In genomic region chr9:65829410-65829809, GRCm38 (mm10) we compare ENCODE assay signal across 8 mouse cellular contexts. TPM values are rescaled to one million over a fixed set of nuclear protein-coding genes. Genes with fewer than 3 reads are reported as not detected.
A peak's percentile ranks its signal among the peaks of the same experiment; 100 is the strongest.
DNase-seq lines count a peak whose midpoint lies in the region; ATAC-seq lines count a peak whose summit lies in the region.

No protein-coding gene starts in this region.

- WGBS in heart, embryonic 15.5 days = 72% methylated on average over 2 of the region's 2 CpGs

- 0 out of 2 replicates have a peak overlapping the region, but pooled peaks have one; percentile 100 for H3K27ac ChIP-seq in heart, embryonic 15.5 days

- no peaks in the 10 kb centered on the region for H3K9me3 ChIP-seq in heart, embryonic 15.5 days (replicated peaks)

- no peak for ATAC-seq in heart, embryonic 15.5 days (replicated peaks; ENCODE audit: insufficient number of reproducible peaks, insufficient read depth, low FRiP score, low read depth)
- ATAC-seq in erythroblast, adult 5-6 weeks (replicated peaks; ENCODE audit: low FRiP score, poor library complexity, severe bottlenecking) = no peak

- H3K4me2 ChIP-seq in heart, embryonic 15.5 days = no peak overlapping the region

- no peaks in the 10 kb centered on the region for H3K27me3 ChIP-seq in heart, embryonic 15.5 days

- no peak overlapping the region for H3K9ac ChIP-seq in heart, embryonic 15.5 days

- H3K36me3 ChIP-seq in heart, embryonic 15.5 days = no peaks in the 10 kb centered on the region; the same call in 1 of the 2 replicates

- peaks cover 44% of the 10 kb centered on the region for H3K4me1 ChIP-seq in heart, embryonic 15.5 days (replicated peaks)

- DNase-seq in adrenal gland, adult (ENCODE audit: inconsistent age in 2 of 2, low spot score in 1 of 2) = peak; percentile 57 to 77
- no peak for DNase-seq in adrenal gland, adult 8-10 months
- peak; percentile 68 for DNase-seq in testis, postnatal 10 days (ENCODE audit: low spot score)
- no peak for DNase-seq in testis, postnatal 14 days (ENCODE audit: low spot score)
- peak; percentile 76 for DNase-seq in lung, postnatal 10 days
- no peak for DNase-seq in ovary, postnatal 36 days (ENCODE audit: low spot score)

- H3K4me3 ChIP-seq in heart, embryonic 15.5 days = no peak overlapping the region

RNA-seq across cellular contexts. Expression of gene Zfp609, which starts 2.0 kb away (rescaled TPM):
- 10 to 100 TPM; 23.8 to 33.5 (median 28.4) TPM for total RNA-seq in adrenal gland, adult 8-10 months (2022)
- polyA plus RNA-seq in heart, embryonic 15.5 days (2015; fragmentation: Nextera tagmentation; extraction: Ambion mirVana) = 4.9 and 5.7 TPM in 2 replicates
- 4.0 and 7.3 TPM in 2 replicates for total RNA-seq in erythroblast, adult 5-6 weeks (2015; ENCODE audit: low replicate concordance)
- 1.1 and 2.5 TPM in 2 replicates for total RNA-seq in erythroblast, adult 5-6 weeks (2017; ENCODE audit: low replicate concordance)

Comparison
In these comparisons a context has a peak if more than half of its experiments do, and no peak if none do; other contexts are left out.
1. DNase-seq: peak in adrenal gland, adult (2 of 2), testis, postnatal 10 days (single experiment) and lung, postnatal 10 days (single experiment); none in adrenal gland, adult 8-10 months (single experiment), testis, postnatal 14 days (single experiment) and ovary, postnatal 36 days (single experiment).